In the genomic region with DNA sequence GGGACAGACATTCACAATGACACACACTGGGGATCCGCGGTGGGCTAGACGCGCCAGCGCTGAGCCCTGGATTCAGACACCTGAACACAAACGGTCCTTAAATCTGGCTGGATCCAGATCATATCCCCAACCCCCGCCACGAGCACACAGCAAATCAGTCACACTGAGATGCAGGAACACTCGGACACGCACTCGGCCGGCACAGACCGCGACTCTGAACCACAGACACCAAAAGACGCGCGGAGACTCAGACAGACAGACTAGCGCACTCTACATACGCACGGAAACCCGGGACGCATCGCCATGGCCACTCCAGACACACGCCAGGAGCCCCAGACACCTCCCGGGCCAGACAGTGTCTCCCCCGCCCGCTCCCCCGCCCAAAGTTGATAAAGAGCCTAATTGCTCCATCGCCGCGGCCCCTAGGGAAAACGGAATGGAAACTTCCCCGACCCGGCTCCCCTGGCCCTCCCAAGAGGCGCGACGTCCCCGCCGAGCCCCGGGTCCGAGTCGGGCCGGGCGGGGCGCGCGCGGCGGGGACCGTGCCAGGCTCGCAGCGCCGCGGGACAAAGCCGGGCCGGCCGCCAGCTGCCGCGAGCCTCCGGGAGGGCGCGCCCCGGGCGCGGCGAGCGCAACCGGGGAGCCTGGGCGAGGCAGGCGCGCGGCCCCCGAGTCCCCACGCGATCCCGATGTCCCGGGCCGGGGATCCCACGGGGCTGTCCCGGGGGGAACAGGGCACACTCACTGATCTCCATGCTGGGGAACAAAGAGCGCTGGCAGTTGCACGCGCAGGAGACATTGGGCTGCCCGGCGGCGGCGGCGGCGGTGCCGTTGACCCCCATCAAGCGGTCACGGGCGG, we compare ENCODE assay signal across 7 mouse cellular contexts. TPM values are rescaled to one million over a fixed set of nuclear protein-coding genes. Genes with fewer than 3 reads are reported as not detected.
A peak's percentile ranks its signal among the peaks of the same experiment; 100 is the strongest.
DNase-seq lines count a peak whose midpoint lies in the region; ATAC-seq and TF ChIP-seq lines count a peak whose summit lies in the region.

No protein-coding gene starts in this region.

- H3K4me3 ChIP-seq in E14TG2a.4 (replicated peaks; ENCODE audit: low read length): peak overlapping the region; percentile 86
- peak overlapping the region; percentile 99 for H3K4me3 ChIP-seq in embryonic facial prominence, embryonic 11.5 days (ENCODE audit: low read depth, low read length)
- peak overlapping the region; percentile 82 to 94 for H3K4me3 ChIP-seq in heart, embryonic 14.5 days (ENCODE audit: control insufficient read depth in 1 of 2, insufficient read depth in 1 of 2, low read depth in 1 of 2, low read length in 2 of 2)
- H3K4me3 ChIP-seq in left cerebral cortex, adult 2 months: peak overlapping the region; percentile 78

- intact Hi-C loops in left cerebral cortex, adult 2 months (cut with DNase I): loop anchor here (1.0 to 2.0 kb wide), 6 partner anchors 25 to 177 kb away; no protein-coding TSS in a partner anchor

- TF ChIP-seq CTCF in E14TG2a.4 (conservative IDR thresholded peaks at IDR 0.05; ENCODE audit: low read length): no peak
- TF ChIP-seq CTCF in left cerebral cortex, adult 2 months (IDR thresholded peaks at IDR 0.05): no peak

- peak overlapping the region; percentile 77 for H3K4me2 ChIP-seq in embryonic facial prominence, embryonic 11.5 days (ENCODE audit: low read depth, low read length)
- peak overlapping the region; percentile 83 for H3K4me2 ChIP-seq in heart, embryonic 14.5 days (ENCODE audit: low read length)

- peaks cover 23% of the 10 kb centered on the region for H3K27me3 ChIP-seq in E14TG2a.4 (ENCODE audit: insufficient read depth, low read length)
- no peaks in the 10 kb centered on the region for H3K27me3 ChIP-seq in embryonic facial prominence, embryonic 11.5 days (ENCODE audit: control insufficient read depth, insufficient read depth, low read length)
- no peaks in the 10 kb centered on the region for H3K27me3 ChIP-seq in heart, embryonic 14.5 days (ENCODE audit: control insufficient read depth, insufficient read depth, low read length)

- peaks cover 18% of the 10 kb centered on the region for H3K36me3 ChIP-seq in E14TG2a.4 (ENCODE audit: insufficient read depth, low read length)
- no peaks in the 10 kb centered on the region for H3K36me3 ChIP-seq in embryonic facial prominence, embryonic 11.5 days (replicated peaks; ENCODE audit: control insufficient read depth, insufficient read depth, low read depth, low read length)
- H3K36me3 ChIP-seq in heart, embryonic 14.5 days (ENCODE audit: control insufficient read depth, insufficient read depth, low read length): no peaks in the 10 kb centered on the region

- WGBS in embryonic facial prominence, embryonic 11.5 days: 2% methylated on average over 80 of the region's 93 CpGs
- under 1% methylated on average over 92 of the region's 93 CpGs for WGBS in heart, embryonic 14.5 days

- H3K9ac ChIP-seq in embryonic facial prominence, embryonic 11.5 days (replicated peaks; ENCODE audit: low read length): peak overlapping the region; percentile 98
- peak overlapping the region; percentile 99 for H3K9ac ChIP-seq in heart, embryonic 14.5 days (ENCODE audit: low read length)

- peak; percentile 69 for DNase-seq in ZHBTc4 (ENCODE audit: low read depth, low spot score)
- DNase-seq in embryonic facial prominence, embryonic 11.5 days (ENCODE audit: low spot score): peak; percentile 52
- peak; percentile 39 to 41 for DNase-seq in left cerebral cortex, adult 2 months (ENCODE audit: extremely low spot score in 1 of 2, low spot score in 2 of 2)
- peak; percentile 59 for DNase-seq in mesoderm, embryonic 11.5 days (ENCODE audit: low read depth, low spot score)
- peak; percentile 79 for DNase-seq in testis, postnatal 10 days (ENCODE audit: low spot score)

- H3K4me1 ChIP-seq in E14TG2a.4 (replicated peaks; ENCODE audit: low read depth, low read length): peaks cover 84% of the 10 kb centered on the region
- 0 out of 2 replicates have a peak, but pooled peaks cover 1% of the 10 kb centered on the region for H3K4me1 ChIP-seq in embryonic facial prominence, embryonic 11.5 days (ENCODE audit: control insufficient read depth, insufficient read depth, low read length)
- H3K4me1 ChIP-seq in heart, embryonic 14.5 days (ENCODE audit: control insufficient read depth in 2 of 2, insufficient read depth in 2 of 2, low read length in 2 of 2): peaks cover 28 to 38% of the 10 kb centered on the region in 2 experiments

- H3K9me3 ChIP-seq in E14TG2a.4 (ENCODE audit: low read length): no peaks in the 10 kb centered on the region
- no peaks in the 10 kb centered on the region for H3K9me3 ChIP-seq in embryonic facial prominence, embryonic 11.5 days (replicated peaks; ENCODE audit: control insufficient read depth, low read length)
- no peaks in the 10 kb centered on the region for H3K9me3 ChIP-seq in heart, embryonic 14.5 days (ENCODE audit: control insufficient read depth, low read length)

- H3K27ac ChIP-seq in embryonic facial prominence, embryonic 11.5 days (replicated peaks; ENCODE audit: low read depth, low read length): peak overlapping the region; percentile 75
- H3K27ac ChIP-seq in heart, embryonic 14.5 days (replicated peaks in 1 of 2; ENCODE audit: control insufficient read depth in 1 of 2, insufficient read depth in 1 of 2, low read depth in 2 of 2, low read length in 2 of 2): peak overlapping the region; percentile 91 to 97
- H3K27ac ChIP-seq in left cerebral cortex, adult 2 months: peak overlapping the region; percentile 84

- peak; percentile 21; the same call in 1 of the 2 replicates for ATAC-seq in embryonic facial prominence, embryonic 11.5 days (replicated peaks; ENCODE audit: insufficient number of reproducible peaks, low FRiP score, low TSS enrichment, low read depth)
- ATAC-seq in heart, embryonic 14.5 days (ENCODE audit: insufficient number of reproducible peaks, insufficient read depth, low FRiP score, low read depth): 0 out of 2 replicates have a peak, but pooled peaks have one; percentile 11

RNA-seq across cellular contexts. Expression of a gene that starts 0.8 kb away (rescaled TPM):
- 3.3 and 3.4 TPM in 2 replicates for polyA plus RNA-seq in embryonic facial prominence, embryonic 11.5 days (2014; fragmentation: Nextera tagmentation; extraction: Ambion mirVana)
- 5.3 and 6.5 TPM in 2 replicates for polyA plus RNA-seq in heart, embryonic 14.5 days (2014; fragmentation: Nextera tagmentation; extraction: Ambion mirVana)
- total RNA-seq in left cerebral cortex, adult 2 months (2021): 10 to 100 TPM; 53.4 to 58.5 TPM

RNA-seq across cellular contexts. Expression of a gene that starts 56.8 kb away (rescaled TPM):
- not detected in 2 replicates for polyA plus RNA-seq in embryonic facial prominence, embryonic 11.5 days (2014; fragmentation: Nextera tagmentation; extraction: Ambion mirVana)
- 1.2 TPM in 1 of 2 replicates, not detected in the other for polyA plus RNA-seq in heart, embryonic 14.5 days (2014; fragmentation: Nextera tagmentation; extraction: Ambion mirVana)
- total RNA-seq in left cerebral cortex, adult 2 months (2021): under 1 TPM in 1 of 2 experiments, not detected in 1; 0.36 TPM

Comparison
In these comparisons a context has a peak if more than half of its experiments do, and no peak if none do; other contexts are left out.
1. Peak in every context shown above with its lines: DNase-seq, ATAC-seq, H3K4me3 ChIP-seq and H3K27ac ChIP-seq.